ENCODE assay signal across 10 mouse cellular contexts in genomic region chr10:13866391-13866790, GRCm38 (mm10). TPM values are rescaled to one million over a fixed set of nuclear protein-coding genes. Genes with fewer than 3 reads are reported as not detected.
DNase-seq lines count a peak whose midpoint lies in the region; ATAC-seq and TF ChIP-seq lines count a peak whose summit lies in the region.
"Had no signal": no experiment of that assay in that cellular context is flagged by ENCODE, and none has a peak within 500 bp of the region (broad histone marks: within the 10 kb centered on the region; RNA-seq: fewer than 3 reads in every experiment).

No protein-coding gene starts in this region.

- 28% methylated on average over 4 of the region's 4 CpGs for WGBS in liver, adult 2 months
- WGBS in heart, embryonic 13.5 days = 26% methylated on average over 4 of the region's 4 CpGs

- no peak for ATAC-seq in heart, embryonic 13.5 days (ENCODE audit: extremely low read depth, insufficient number of reproducible peaks, low FRiP score, low TSS enrichment)

- H3K4me1 ChIP-seq in liver, adult 2 months (ENCODE audit: control insufficient read depth, insufficient read depth, low read length) = peaks cover 7% of the 10 kb centered on the region
- peaks cover 45% of the 10 kb centered on the region for H3K4me1 ChIP-seq in heart, embryonic 13.5 days

- H3K27ac ChIP-seq in liver, adult 2 months (replicated peaks; ENCODE audit: insufficient read depth, low read depth, low read length) = no peak overlapping the region
- H3K27ac ChIP-seq in heart, embryonic 13.5 days (replicated peaks) = peak overlapping the region; percentile 77

- H3K4me2 ChIP-seq in heart, embryonic 13.5 days = peak overlapping the region; percentile 48

- no peaks in the 10 kb centered on the region for H3K9me3 ChIP-seq in heart, embryonic 13.5 days

- no peak overlapping the region for H3K9ac ChIP-seq in liver, adult 2 months (ENCODE audit: low read depth, low read length)
- H3K9ac ChIP-seq in heart, embryonic 13.5 days = no peak overlapping the region

- no peak for TF ChIP-seq POLR2A in liver, adult 2 months (IDR thresholded peaks at IDR 0.05; ENCODE audit: extremely low read depth, insufficient read depth, low read length)

- H3K4me3 ChIP-seq in liver, adult 2 months (ENCODE audit: insufficient read depth, low read depth, low read length) = no peak overlapping the region
- H3K4me3 ChIP-seq in heart, embryonic 13.5 days = peak overlapping the region; percentile 14; the same call in 1 of the 2 replicates

- no peaks in the 10 kb centered on the region for H3K79me2 ChIP-seq in liver, adult 2 months (ENCODE audit: control insufficient read depth, insufficient read depth, low read length)

- DNase-seq in adrenal gland, adult (ENCODE audit: inconsistent age in 2 of 2, low spot score in 1 of 2) = peak; percentile 31 to 76
- no peak for DNase-seq in adrenal gland, postnatal 4 days (ENCODE audit: low spot score in 2 of 2)
- DNase-seq in liver, adult 2 months (ENCODE audit: extremely low read depth, low read depth, low spot score) = peak; percentile 33
- no peak for DNase-seq in liver
- peak; percentile 27 for DNase-seq in lung, postnatal 10 days
- no peak for DNase-seq in thymus, postnatal 0 days (ENCODE audit: low spot score)
- DNase-seq in layer of hippocampus, adult 8-10 months (ENCODE audit: low spot score in 2 of 2) = no peak
- DNase-seq: right cerebral cortex, postnatal 25 days; thymus, postnatal 25 days had no signal

- no peaks in the 10 kb centered on the region for H3K36me3 ChIP-seq in liver, adult 2 months (ENCODE audit: control insufficient read depth, insufficient read depth, low read length)
- H3K36me3 ChIP-seq in heart, embryonic 13.5 days = 0 out of 2 replicates have a peak, but pooled peaks cover 2% of the 10 kb centered on the region

- TF ChIP-seq CTCF in liver, adult 2 months (IDR thresholded peaks at IDR 0.05; ENCODE audit: low read depth, low read length) = no peak

- H3K27me3 ChIP-seq in liver, adult 2 months (ENCODE audit: control insufficient read depth, insufficient read depth, low read length) = no peaks in the 10 kb centered on the region
- no peaks in the 10 kb centered on the region for H3K27me3 ChIP-seq in heart, embryonic 13.5 days (replicated peaks)

RNA-seq across cellular contexts. Expression of gene Aig1, which starts 2.4 kb away (rescaled TPM):
- total RNA-seq in adrenal gland, postnatal 4 days (2021) = 10 to 100 TPM; 21.6 to 24.4 TPM
- total RNA-seq in liver, adult 2 months (2014; rRNA removed) = 18.9 and 23.8 TPM in 2 replicates
- 37.3 and 40.1 TPM in 2 replicates for polyA plus RNA-seq in liver, adult 2 months (2012; rRNA removed)
- polyA plus RNA-seq in heart, embryonic 13.5 days (2015; fragmentation: Nextera tagmentation; extraction: Ambion mirVana) = 52.3 and 64.9 TPM in 2 replicates
- polyA plus RNA-seq in thymus, postnatal 0 days (2015; fragmentation: Nextera tagmentation; extraction: Ambion mirVana) = 22.9 and 23.2 TPM in 2 replicates
- total RNA-seq in layer of hippocampus, adult 8-10 months (2022) = 10 to 100 TPM; 63.9 to 68.9 (median 67.7) TPM

Comparison
In these comparisons a context has a peak if more than half of its experiments do, and no peak if none do; other contexts are left out.
1. DNase-seq: peak in adrenal gland, adult (2 of 2), liver, adult 2 months (single experiment) and lung, postnatal 10 days (single experiment); none in adrenal gland, postnatal 4 days (0 of 2), liver (single experiment), thymus, postnatal 0 days (single experiment) and layer of hippocampus, adult 8-10 months (0 of 2).